Mouse (Mus musculus): Measurements from ENCODE around the gene Slc4a4.

DNA sequence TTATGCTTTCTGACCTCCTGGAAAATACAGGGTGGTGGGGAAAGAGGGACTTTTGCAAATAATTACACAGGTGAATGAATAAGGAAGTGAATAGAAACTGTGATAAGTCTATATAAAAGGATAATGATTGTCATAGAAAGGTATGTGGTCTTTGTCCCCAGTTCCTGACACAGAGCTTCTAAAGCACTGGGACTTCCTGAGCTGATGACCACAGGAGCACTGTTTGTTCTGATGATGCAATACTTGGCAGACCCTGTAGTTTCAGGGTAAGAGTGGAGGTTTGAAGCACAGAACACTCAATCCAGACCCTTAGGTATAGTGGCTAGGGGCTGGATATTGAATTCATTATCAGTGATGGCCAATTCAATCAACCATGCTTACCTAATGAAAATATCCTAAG is 391.7 kb downstream of the Slc4a4 start:
- TF ChIP-seq CTCF (IDR thresholded peaks at IDR 0.05; ENCODE audit: low read depth, low read length) (no peak), POLR2A (IDR thresholded peaks at IDR 0.05; ENCODE audit: insufficient read depth, low read length) (no peak)
